Mouse (Mus musculus) CH12.LX (cell line): ENCODE results near the gene Cds2. TPM values are rescaled to one million over a fixed set of nuclear protein-coding genes. Genes with fewer than 3 reads are reported as not detected.

Experiments
- DNase-seq: peaks from one replicate; pipeline ENCODE4 v3.0.0-alpha.2; 2013; ENCODE audit errors: extremely low read depth
- H3K27ac ChIP-seq: 2 replicates; pipeline ENCODE4 v1.5.1; 2012; ENCODE audit warnings: low read depth, mild to moderate bottlenecking, control low read depth, moderate library complexity; ENCODE audit not compliant: insufficient read depth
- H3K27me3 ChIP-seq: replicated peaks from 2 replicates; pipeline ENCODE3; 2012; ENCODE audit warnings: inconsistent platforms
- H3K36me3 ChIP-seq, 2 experiments: replicated peaks in 1 of 2; 2 replicates each; pipeline versions ENCODE3 to v1.6.1; 2012; ENCODE audit warnings: inconsistent platforms in 1 of 2, low read length in 1 of 2, mild to moderate bottlenecking in 1 of 2, mixed read lengths in 1 of 2, moderate library complexity in 1 of 2; ENCODE audit not compliant: control insufficient read depth in 1 of 2, insufficient read depth in 1 of 2
- H3K4me1 ChIP-seq, 2 experiments: 2 replicates each; pipeline ENCODE4 v1.6.1; 2012; ENCODE audit warnings: inconsistent platforms in 1 of 2, moderate library complexity in 1 of 2; ENCODE audit not compliant: insufficient read depth in 2 of 2, control insufficient read depth in 1 of 2
- H3K4me2 ChIP-seq: 2 replicates; pipeline ENCODE4 v1.6.1; 2012; ENCODE audit warnings: low read depth, mild to moderate bottlenecking, control low read depth; ENCODE audit not compliant: poor library complexity, insufficient read depth, severe bottlenecking
- H3K4me3 ChIP-seq, 3 experiments: fragments of 150-350 bp in 1 of 3; sonication (generic) in 1 of 3; replicated peaks in 1 of 3; 2 replicates each; pipeline versions ENCODE3 to v1.5.1; 2011 to 2012; ENCODE audit warnings: low read depth in 2 of 3, low read length in 2 of 3, mild to moderate bottlenecking in 2 of 3, moderate library complexity in 2 of 3, control low read depth in 1 of 3, improper control_type of control experiment in 1 of 3, inconsistent platforms in 1 of 3, mixed read lengths in 1 of 3; ENCODE audit not compliant: poor library complexity in 1 of 3
- H3K79me2 ChIP-seq: replicated peaks from 2 replicates; pipeline ENCODE4 v1.6.1; 2012; ENCODE audit warnings: mild to moderate bottlenecking, moderate library complexity; ENCODE audit not compliant: control insufficient read depth, poor library complexity, insufficient read depth, severe bottlenecking; ENCODE audit errors: extremely low read depth
- H3K9ac ChIP-seq: 2 replicates; pipeline ENCODE4 v1.6.1; 2012; ENCODE audit warnings: low read depth, mild to moderate bottlenecking, control low read depth, moderate library complexity; ENCODE audit not compliant: insufficient read depth
- H3K9me3 ChIP-seq: replicated peaks from 2 replicates; pipeline ENCODE3; 2012; ENCODE audit warnings: low read length, inconsistent platforms, mixed read lengths
- BHLHE40 ChIP-seq: IDR thresholded peaks from 2 replicates; pipeline ENCODE4 v1.6.1; 2011; ENCODE audit warnings: mild to moderate bottlenecking, low read depth, low read length, improper control_type of control experiment
- E2F4 ChIP-seq: IDR thresholded peaks from 2 replicates; pipeline ENCODE4 v1.6.1; 2011; ENCODE audit warnings: low read depth, low read length, improper control_type of control experiment; ENCODE audit not compliant: insufficient replicate concordance
- ELF1 ChIP-seq: IDR thresholded peaks from 2 replicates; pipeline ENCODE4 v1.6.1; 2014; ENCODE audit warnings: low read depth, mild to moderate bottlenecking, inconsistent platforms, low read length, improper control_type of control experiment
- GABPA ChIP-seq: IDR thresholded peaks from 2 replicates; pipeline ENCODE4 v1.6.1; 2012; ENCODE audit warnings: low read depth, low read length, improper control_type of control experiment, inconsistent platforms; ENCODE audit not compliant: insufficient replicate concordance
- IRF4 ChIP-seq: IDR thresholded peaks from 2 replicates; pipeline ENCODE4 v1.6.1; 2014; ENCODE audit warnings: low read depth, mild to moderate bottlenecking, inconsistent platforms, low read length, improper control_type of control experiment
- JUND ChIP-seq: conservative IDR thresholded peaks from 2 replicates; pipeline ENCODE4 v1.6.1; 2011; ENCODE audit warnings: low read depth, low read length, improper control_type of control experiment
- MAZ ChIP-seq: IDR thresholded peaks from 2 replicates; pipeline ENCODE4 v1.6.1; 2012; ENCODE audit warnings: low read depth, mild to moderate bottlenecking, inconsistent platforms, low read length, improper control_type of control experiment, moderate library complexity
- MEF2A ChIP-seq: IDR thresholded peaks from 2 replicates; pipeline ENCODE4 v1.6.1; 2014; ENCODE audit warnings: low read depth, mild to moderate bottlenecking, inconsistent platforms, low read length, improper control_type of control experiment, borderline replicate concordance
- NELFE ChIP-seq: IDR thresholded peaks from 2 replicates; pipeline ENCODE4 v1.6.1; 2011; ENCODE audit warnings: low read depth, low read length, improper control_type of control experiment
- NRF1 ChIP-seq: IDR thresholded peaks from 2 replicates; pipeline ENCODE4 v1.6.1; 2014; ENCODE audit warnings: low read depth, mild to moderate bottlenecking, inconsistent platforms, low read length, improper control_type of control experiment, moderate library complexity
- POLR2AphosphoS2 ChIP-seq: IDR thresholded peaks from 2 replicates; pipeline ENCODE4 v1.6.1; 2011; ENCODE audit warnings: low read depth, low read length, improper control_type of control experiment
- ZKSCAN1 ChIP-seq: IDR thresholded peaks from 2 replicates; pipeline ENCODE4 v1.6.1; 2012; ENCODE audit warnings: low read depth, inconsistent platforms, low read length, improper control_type of control experiment, borderline replicate concordance
- ZNF384 ChIP-seq: IDR thresholded peaks from 2 replicates; pipeline ENCODE4 v1.6.1; 2012; ENCODE audit warnings: low read depth, low read length, improper control_type of control experiment, inconsistent platforms
- dilution Hi-C: fragments of 300-500 bp; cut with MboI; formaldehyde crosslinking; loops from 2 replicates; pipeline ENCODE4 v1.14.3; 2020; ENCODE audit warnings: low sequenced_read_pairs; ENCODE audit not compliant: extremely low pct_unique_long_range_greater_than_20kb, extremely low pct_ligation_motif_present
- in situ Hi-C: fragments of 300-500 bp; cut with MboI; formaldehyde crosslinking; loops from 3 replicates; pipeline ENCODE4 v1.14.3; 2019; ENCODE audit warnings: low sequenced_read_pairs, low pct_ligation_motif_present, low pct_unique_long_range_greater_than_20kb, mixed read lengths
- polyA plus RNA-seq: library from polyadenylated mRNA; unstranded; fragments of >175 nt; gene quantifications from 2 replicates; pipeline ENCODE4 v1.2.1, GENCODE M21; 2012; ENCODE audit warnings: low read depth; ENCODE audit not compliant: insufficient read length
- total RNA-seq, 2 experiments: library from RNA; depleted of rRNA; stranded (reverse); fragments of 300-350 nt in 1 of 2; fragments of >200 nt in 1 of 2; gene quantifications; 2 replicates each; pipeline ENCODE4 v1.2.3; 2012 to 2014

The Cds2 gene
- total and polyA plus RNA-seq, 3 experiments, result 20.3 to 38.9 (median 21.2) TPM

GRCm38 (mm10) chr2:132224359-132224758 is 38.6 kb upstream of the Cds2 start:
- in situ Hi-C loops (no loop called here), dilution Hi-C loops (no loop called here)
- no peak overlapping the region for H3K27ac ChIP-seq
- H3K4me2 ChIP-seq, result 0 out of 2 replicates have a peak overlapping the region, but pooled peaks have one; percentile 11
- no peaks in the 10 kb centered on the region for H3K36me3 ChIP-seq
- TF ChIP-seq ZNF384 (no peak), ELF1 (no peak), NRF1 (no peak), IRF4 (no peak), ZKSCAN1 (no peak), BHLHE40 (no peak), MEF2A (no peak), MAZ (no peak), JUND (no peak), POLR2AphosphoS2 (no peak)
- no peak for DNase-seq
- no peak overlapping the region for H3K9ac ChIP-seq
- peaks cover 4% of the 10 kb centered on the region for H3K9me3 ChIP-seq
- H3K4me3 ChIP-seq, result no peak overlapping the region
- H3K27me3 ChIP-seq, result no peaks in the 10 kb centered on the region
- H3K79me2 ChIP-seq, result no peaks in the 10 kb centered on the region
- peaks cover 4 to 28% of the 10 kb centered on the region in 2 experiments for H3K4me1 ChIP-seq

- Histone ChIP-seq H3K4me3 (no peak overlapping the region), H3K9ac (no peak overlapping the region), H3K27ac (no peak overlapping the region), H3K9me3 (no peaks in the 10 kb centered on the region), H3K36me3 (peaks cover 0 to 3% of the 10 kb centered on the region in 2 experiments), H3K4me1 (peaks cover 7 to 11% of the 10 kb centered on the region in 2 experiments; a peak in 3 of 4 replicates), H3K27me3 (no peaks in the 10 kb centered on the region), H3K79me2 (no peaks in the 10 kb centered on the region), H3K4me2 (no peak overlapping the region)
- no peak for DNase-seq
- dilution Hi-C loops (no loop called here), in situ Hi-C loops (no loop called here)
- no peak for TF ChIP-seq GABPA
- TF ChIP-seq IRF4, result no peak
- no peak for TF ChIP-seq NELFE
- TF ChIP-seq E2F4, result no peak
Measured at GRCm38 (mm10) chr2:132232413-132232945, 30.5 kb upstream of the Cds2 start.
